Comparison of ENCODE assay signal across 25 mouse cellular contexts in genomic region chr1:186677614-186678013, GRCm38 (mm10). TPM values are rescaled to one million over a fixed set of nuclear protein-coding genes. Genes with fewer than 3 reads are reported as not detected.
DNase-seq lines count a peak whose midpoint lies in the region; ATAC-seq and TF ChIP-seq lines count a peak whose summit lies in the region.
"Had no signal": no experiment of that assay in that cellular context is flagged by ENCODE, and none has a peak within 500 bp of the region (broad histone marks: within the 10 kb centered on the region; RNA-seq: fewer than 3 reads in every experiment).

No protein-coding gene starts in this region.

- H3K9me3 ChIP-seq in heart, embryonic 10.5 days = no peaks in the 10 kb centered on the region
- H3K9me3 ChIP-seq in heart, embryonic 12.5 days (replicated peaks) = no peaks in the 10 kb centered on the region
- H3K9me3 ChIP-seq in MEL (replicated peaks; ENCODE audit: insufficient read depth, low read length) = no peaks in the 10 kb centered on the region
- no peaks in the 10 kb centered on the region for H3K9me3 ChIP-seq in intestine, embryonic 16.5 days (ENCODE audit: control insufficient read depth, low read length)
- H3K9me3 ChIP-seq in hindbrain, embryonic 10.5 days = no peaks in the 10 kb centered on the region
- H3K9me3 ChIP-seq: forebrain, embryonic 10.5 days; forebrain, embryonic 13.5 days; heart, embryonic 13.5 days; hindbrain, embryonic 12.5 days; hindbrain, embryonic 15.5 days had no signal

- H3K36me3 ChIP-seq in heart, embryonic 10.5 days = peaks cover 4% of the 10 kb centered on the region; the same call in 1 of the 2 replicates
- H3K36me3 ChIP-seq in heart, embryonic 12.5 days = no peaks in the 10 kb centered on the region
- H3K36me3 ChIP-seq in MEL (ENCODE audit: control insufficient read depth in 1 of 2, insufficient read depth in 2 of 2, low read length in 2 of 2) = no peaks in the 10 kb centered on the region
- no peaks in the 10 kb centered on the region for H3K36me3 ChIP-seq in intestine, embryonic 16.5 days (ENCODE audit: control insufficient read depth, insufficient read depth, low read length)
- no peaks in the 10 kb centered on the region for H3K36me3 ChIP-seq in hindbrain, embryonic 10.5 days
- H3K36me3 ChIP-seq: forebrain, embryonic 10.5 days; hindbrain, embryonic 12.5 days; hindbrain, embryonic 15.5 days had no signal

- WGBS in heart, embryonic 10.5 days = 82% methylated on average over 12 of the region's 12 CpGs
- 82% methylated on average over 12 of the region's 12 CpGs for WGBS in heart, embryonic 12.5 days
- whole genome bisulfite sequencing in intestine, embryonic 16.5 days = 80% methylated on average over 12 of the region's 12 CpGs
- 84% methylated on average over 12 of the region's 12 CpGs for WGBS in hindbrain, embryonic 10.5 days

- TF ChIP-seq CTCF in MEL (IDR thresholded peaks at IDR 0.05 in 2 of 3, conservative IDR thresholded peaks at IDR 0.05 in 1 of 3; ENCODE audit: control insufficient read depth in 1 of 3, insufficient read depth in 1 of 3, low read depth in 2 of 3, low read length in 3 of 3, poor library complexity in 1 of 3, severe bottlenecking in 1 of 3) = no peak

- H3K79me2 ChIP-seq in MEL (ENCODE audit: control insufficient read depth, insufficient read depth, low read length, poor library complexity) = no peaks in the 10 kb centered on the region

- H3K27me3 ChIP-seq in heart, embryonic 10.5 days (ENCODE audit: insufficient read depth, poor library complexity, severe bottlenecking) = no peaks in the 10 kb centered on the region
- H3K27me3 ChIP-seq in heart, embryonic 12.5 days (replicated peaks) = no peaks in the 10 kb centered on the region
- H3K27me3 ChIP-seq in MEL (ENCODE audit: control insufficient read depth in 1 of 2, insufficient read depth in 2 of 2, low read length in 2 of 2) = no peaks in the 10 kb centered on the region
- H3K27me3 ChIP-seq in intestine, embryonic 16.5 days (replicated peaks; ENCODE audit: control insufficient read depth, insufficient read depth, low read length) = no peaks in the 10 kb centered on the region
- H3K27me3 ChIP-seq in hindbrain, embryonic 10.5 days (ENCODE audit: insufficient read depth, poor library complexity, severe bottlenecking) = no peaks in the 10 kb centered on the region
- H3K27me3 ChIP-seq: forebrain, embryonic 13.5 days; heart, embryonic 13.5 days; hindbrain, embryonic 12.5 days; hindbrain, embryonic 15.5 days; Patski had no signal

- H3K4me1 ChIP-seq in heart, embryonic 10.5 days = peaks cover 60% of the 10 kb centered on the region
- H3K4me1 ChIP-seq in heart, embryonic 12.5 days (replicated peaks) = peaks cover 62% of the 10 kb centered on the region
- no peaks in the 10 kb centered on the region for H3K4me1 ChIP-seq in MEL (ENCODE audit: control insufficient read depth in 1 of 2, insufficient read depth in 2 of 2, low read length in 2 of 2)
- no peaks in the 10 kb centered on the region; the same call in 1 of the 2 replicates for H3K4me1 ChIP-seq in intestine, embryonic 16.5 days (ENCODE audit: control insufficient read depth, insufficient read depth, low read length)
- H3K4me1 ChIP-seq in hindbrain, embryonic 10.5 days (replicated peaks) = peaks cover 27% of the 10 kb centered on the region
- H3K4me1 ChIP-seq: forebrain, embryonic 13.5 days had no signal

- TF ChIP-seq EP300 in MEL (IDR thresholded peaks at IDR 0.05; ENCODE audit: low read depth in 1 of 2, low read length in 2 of 2) = no peak

- ATAC-seq in heart, embryonic 12.5 days (ENCODE audit: insufficient number of reproducible peaks, low FRiP score) = no peak
- peak; percentile 21; the same call in 1 of the 2 replicates for ATAC-seq in intestine, embryonic 16.5 days
- ATAC-seq: forebrain, embryonic 13.5 days; forebrain, embryonic 16.5 days; Patski had no signal

- no peak overlapping the region for H3K9ac ChIP-seq in heart, embryonic 12.5 days
- H3K9ac ChIP-seq in MEL (ENCODE audit: control insufficient read depth, low read depth, low read length, poor library complexity, severe bottlenecking) = no peak overlapping the region
- H3K9ac ChIP-seq in intestine, embryonic 16.5 days (ENCODE audit: low read depth, low read length) = no peak overlapping the region
- H3K9ac ChIP-seq: forebrain, embryonic 13.5 days; heart, embryonic 13.5 days; hindbrain, embryonic 12.5 days; hindbrain, embryonic 15.5 days had no signal

- no peak overlapping the region for H3K4me2 ChIP-seq in heart, embryonic 12.5 days
- H3K4me2 ChIP-seq in intestine, embryonic 16.5 days (ENCODE audit: low read depth, low read length) = no peak overlapping the region
- H3K4me2 ChIP-seq: forebrain, embryonic 13.5 days; heart, embryonic 13.5 days; hindbrain, embryonic 12.5 days; hindbrain, embryonic 15.5 days had no signal

- H3K27ac ChIP-seq in heart, embryonic 10.5 days = 0 out of 2 replicates have a peak overlapping the region, but pooled peaks have one; percentile 52
- no peak overlapping the region for H3K27ac ChIP-seq in heart, embryonic 12.5 days (ENCODE audit: poor library complexity, severe bottlenecking)
- no peak overlapping the region for H3K27ac ChIP-seq in MEL (ENCODE audit: control insufficient read depth, low read depth, low read length)
- no peak overlapping the region for H3K27ac ChIP-seq in intestine, embryonic 16.5 days (ENCODE audit: low read length)
- H3K27ac ChIP-seq in hindbrain, embryonic 10.5 days = no peak overlapping the region
- H3K27ac ChIP-seq: forebrain, embryonic 10.5 days; forebrain, embryonic 13.5 days; hindbrain, embryonic 12.5 days; hindbrain, embryonic 15.5 days had no signal

- no peak for TF ChIP-seq POLR2A in MEL (IDR thresholded peaks at IDR 0.05; ENCODE audit: control insufficient read depth in 1 of 2, insufficient read depth in 1 of 2, low read depth in 1 of 2, low read length in 2 of 2, poor library complexity in 1 of 2)

- TF ChIP-seq RAD21 in MEL (IDR thresholded peaks at IDR 0.05; ENCODE audit: low read depth, low read length) = no peak

- H3K4me3 ChIP-seq in heart, embryonic 10.5 days = no peak overlapping the region
- no peak overlapping the region for H3K4me3 ChIP-seq in heart, embryonic 12.5 days
- no peak overlapping the region for H3K4me3 ChIP-seq in MEL (ENCODE audit: control insufficient read depth in 1 of 2, insufficient read depth in 1 of 2, low read depth in 2 of 2, low read length in 2 of 2)
- H3K4me3 ChIP-seq in intestine, embryonic 16.5 days (ENCODE audit: low read length) = no peak overlapping the region
- no peak overlapping the region for H3K4me3 ChIP-seq in hindbrain, embryonic 10.5 days
- H3K4me3 ChIP-seq: forebrain, embryonic 10.5 days; forebrain, embryonic 13.5 days; heart, embryonic 13.5 days; hindbrain, embryonic 12.5 days; hindbrain, embryonic 15.5 days had no signal

- no peak for DNase-seq in heart, embryonic 10.5 days (ENCODE audit: low spot score)
- DNase-seq in MEL (ENCODE audit: low read depth, low spot score) = peak; percentile 26
- no peak for DNase-seq in hindbrain, embryonic 10.5 days (ENCODE audit: low spot score)
- no peak for DNase-seq in thymus, postnatal 14 days
- DNase-seq: adrenal gland, postnatal 10 days; adrenal gland, postnatal 36 days; cerebellum, adult 11 months; cerebellum, adult 2 months; cerebellum, adult 9-11 months; cerebellum, postnatal 25 days; embryo, embryonic 11 days; gastrocnemius, postnatal 10 days; gastrocnemius, postnatal 36 days; heart, adult 11 months; heart, postnatal 14 days; heart, postnatal 4 days had no signal

TF ChIP-seq in MEL, 35 proteins besides CTCF, POLR2A, EP300 and RAD21:
- TF ChIP-seq GATA1 (IDR thresholded peaks at IDR 0.05; ENCODE audit: low read depth, low read length) = 0 out of 2 replicates have a peak, but pooled peaks have one; percentile 13
- TF ChIP-seq MYC (IDR thresholded peaks at IDR 0.05; ENCODE audit: low read depth, low read length) = no peak
- no peak for TF ChIP-seq TBP (IDR thresholded peaks at IDR 0.05; ENCODE audit: low read depth, low read length)
- TF ChIP-seq POLR2AphosphoS5 (IDR thresholded peaks at IDR 0.05; ENCODE audit: borderline replicate concordance, low read depth, low read length) = no peak

RNA-seq across cellular contexts. Expression of gene Tgfb2, which starts 28.2 kb away (rescaled TPM):
- 53.7 and 69.4 TPM in 2 replicates for polyA plus RNA-seq in heart, embryonic 10.5 days (2016; fragmentation: Nextera tagmentation; extraction: Ambion mirVana)
- 69.0 and 74.2 TPM in 2 replicates for polyA plus RNA-seq in heart, embryonic 12.5 days (2016; fragmentation: Nextera tagmentation; extraction: Ambion mirVana)
- 0.12 and 0.29 TPM in 2 replicates for total RNA-seq in MEL (2012; rRNA removed)
- polyA plus RNA-seq in MEL (2012; ENCODE audit: insufficient read depth in 1 of 2, insufficient read length in 2 of 2, low read depth in 1 of 2, low replicate concordance in 2 of 2, missing spikeins in 1 of 2) = under 1 TPM in 1 of 2 experiments, not detected in 1; 0.19 TPM
- polyA plus RNA-seq in intestine, embryonic 16.5 days (2015; fragmentation: Nextera tagmentation; extraction: Ambion mirVana) = 11.0 and 12.2 TPM in 2 replicates
- 13.5 and 16.1 TPM in 2 replicates for polyA plus RNA-seq in hindbrain, embryonic 10.5 days (2016; fragmentation: Nextera tagmentation; extraction: Ambion mirVana)

Comparison
In these comparisons a context has a peak if more than half of its experiments do, and no peak if none do; other contexts are left out.
1. RNA of gene Tgfb2, which starts 28.2 kb away (polyA plus RNA-seq): 53.7 to 69.4 TPM in heart, embryonic 10.5 days, 69.0 to 74.2 TPM in heart, embryonic 12.5 days, 13.5 to 16.1 TPM in hindbrain, embryonic 10.5 days and 11.0 to 12.2 TPM in intestine, embryonic 16.5 days; 0.19 TPM in MEL; every median in the first group is over 10 times any median in the second.